Mouse (Mus musculus) liver, embryonic 16.5 days (tissue): Measurements from ENCODE around the gene Ube3b. TPM values are rescaled to one million over a fixed set of nuclear protein-coding genes. Genes with fewer than 3 reads are reported as not detected.

Source experiments
- ATAC-seq: fragments of 200-750 bp; cut with Nextera tagmentation; 2 replicates; pipeline ENCODE4 v1.8.0; 2017; ENCODE audit warnings: low read depth, mild to moderate bottlenecking, moderate number of reproducible peaks, moderate library complexity
- H3K27ac ChIP-seq: fragments of 300-500 bp; sonication (generic); 2 replicates; pipeline ENCODE4 v1.5.1; 2014; ENCODE audit warnings: mild to moderate bottlenecking, low read length
- H3K27me3 ChIP-seq: fragments of 300-500 bp; sonication (generic); 2 replicates; pipeline ENCODE4 v1.6.1; 2014; ENCODE audit warnings: low read depth, low read length, mixed read lengths; ENCODE audit not compliant: control insufficient read depth, insufficient read depth
- H3K36me3 ChIP-seq: fragments of 300-500 bp; sonication (generic); 2 replicates; pipeline ENCODE4 v1.6.1; 2014; ENCODE audit warnings: mild to moderate bottlenecking; ENCODE audit not compliant: control insufficient read depth, insufficient read depth
- H3K4me1 ChIP-seq: fragments of 300-500 bp; sonication (generic); 2 replicates; pipeline ENCODE4 v1.6.1; 2014; ENCODE audit warnings: low read depth, low read length, mixed read lengths; ENCODE audit not compliant: control insufficient read depth
- H3K4me2 ChIP-seq: fragments of 300-500 bp; sonication (generic); 2 replicates; pipeline ENCODE4 v1.6.1; 2014; ENCODE audit warnings: low read depth, low read length, mixed read lengths
- H3K4me3 ChIP-seq: fragments of 300-500 bp; sonication (generic); 2 replicates; pipeline ENCODE4 v1.5.1; 2014; ENCODE audit warnings: low read depth, mild to moderate bottlenecking, low read length
- H3K9ac ChIP-seq: fragments of 300-500 bp; sonication (generic); 2 replicates; pipeline ENCODE4 v1.6.1; 2014; ENCODE audit warnings: low read depth, low read length
- H3K9me3 ChIP-seq: fragments of 300-500 bp; sonication (generic); replicated peaks from 2 replicates; pipeline ENCODE4 v1.6.1; 2016; ENCODE audit warnings: low read length; ENCODE audit not compliant: control insufficient read depth
- WGBS: fragments of 180-500 bp; shearing (Covaris S2); extraction: QIAGEN DNeasy Blood & Tissue Kit; methylation state at CpG from one replicate; pipeline ENCODE4 v1.1.7; 2014; ENCODE audit not compliant: insufficient replicate concordance; 5-methylcytosine and 5-hydroxymethylcytosine counted together
- polyA plus RNA-seq: library from polyadenylated mRNA; unstranded; fragments of >200 nt; fragmentation: Nextera tagmentation; extraction: Ambion mirVana; gene quantifications from 2 replicates; pipeline ENCODE4 v1.2.1, GENCODE M21; 2015

The Ube3b gene
- polyA plus RNA-seq, 1 experiment from 2014 or later, result 21.2 TPM

- Histone ChIP-seq H3K36me3 (peaks cover 13% of the 10 kb centered on the region), H3K27me3 (no peaks in the 10 kb centered on the region), H3K4me1 (peaks cover 40% of the 10 kb centered on the region), H3K4me2 (peak overlapping the region; percentile 97), H3K9me3 (no peaks in the 10 kb centered on the region), H3K4me3 (peak overlapping the region; percentile 80), H3K27ac (peak overlapping the region; percentile 92), H3K9ac (peak overlapping the region; percentile 88)
- under 1% methylated on average over 18 of the region's 18 CpGs for WGBS
- peak; percentile 2 for ATAC-seq
Measured at GRCm38 (mm10) chr5:114381013-114381351, 575 bp downstream of the Ube3b start.

GRCm38 (mm10) chr5:114383184-114383904 lies 2.9 kb downstream of the Ube3b start:
- H3K4me1 ChIP-seq, result peaks cover 27% of the 10 kb centered on the region
- no peak for ATAC-seq
- H3K4me2 ChIP-seq, result no peak overlapping the region
- H3K27me3 ChIP-seq, result no peaks in the 10 kb centered on the region
- no peak overlapping the region for H3K4me3 ChIP-seq
- no peak overlapping the region for H3K27ac ChIP-seq
- H3K9me3 ChIP-seq, result no peaks in the 10 kb centered on the region
- H3K36me3 ChIP-seq, result peaks cover 35% of the 10 kb centered on the region
- no peak overlapping the region for H3K9ac ChIP-seq
- WGBS, result 62% methylated on average over 9 of the region's 9 CpGs

GRCm38 (mm10) chr5:114384448-114384847 lies 4.0 kb downstream of the Ube3b start:
- no peak for ATAC-seq
- H3K36me3 ChIP-seq, result peaks cover 45% of the 10 kb centered on the region

GRCm38 (mm10) chr5:114393169-114393568 lies 12.8 kb downstream of the Ube3b start:
- Histone ChIP-seq H3K27ac (no peak overlapping the region), H3K36me3 (peaks cover 39% of the 10 kb centered on the region), H3K27me3 (no peaks in the 10 kb centered on the region), H3K4me3 (no peak overlapping the region), H3K9ac (no peak overlapping the region), H3K4me2 (no peak overlapping the region), H3K4me1 (no peaks in the 10 kb centered on the region), H3K9me3 (no peaks in the 10 kb centered on the region)
- WGBS, result 78% methylated on average over 9 of the region's 9 CpGs
- ATAC-seq, result no peak

More at GRCm38 (mm10) chr5:114384448-114384847, 4.0 kb downstream of the Ube3b start:
- H3K9me3 ChIP-seq, result no peaks in the 10 kb centered on the region
- H3K4me2 ChIP-seq, result no peak overlapping the region
- 81% methylated on average over 8 of the region's 8 CpGs for WGBS
- H3K9ac ChIP-seq, result no peak overlapping the region
- H3K27ac ChIP-seq, result no peak overlapping the region
- H3K27me3 ChIP-seq, result no peaks in the 10 kb centered on the region
- no peak overlapping the region for H3K4me3 ChIP-seq
- H3K4me1 ChIP-seq, result peaks cover 16% of the 10 kb centered on the region

GRCm38 (mm10) chr5:114406592-114406991 lies 26.2 kb downstream of the Ube3b start:
- 90% methylated on average over 14 of the region's 14 CpGs for WGBS
- no peaks in the 10 kb centered on the region for H3K27me3 ChIP-seq
- H3K9me3 ChIP-seq, result no peaks in the 10 kb centered on the region
- H3K9ac ChIP-seq, result no peak overlapping the region
- no peak for ATAC-seq
- no peaks in the 10 kb centered on the region for H3K4me1 ChIP-seq
- no peak overlapping the region for H3K4me2 ChIP-seq
- H3K27ac ChIP-seq, result no peak overlapping the region
- H3K36me3 ChIP-seq, result peaks cover 75% of the 10 kb centered on the region
- no peak overlapping the region for H3K4me3 ChIP-seq

- 76% methylated on average over 10 of the region's 10 CpGs for WGBS
- Histone ChIP-seq H3K9ac (no peak overlapping the region), H3K27ac (no peak overlapping the region), H3K4me2 (no peak overlapping the region), H3K9me3 (no peaks in the 10 kb centered on the region), H3K27me3 (no peaks in the 10 kb centered on the region), H3K4me1 (no peaks in the 10 kb centered on the region), H3K36me3 (peaks cover 75% of the 10 kb centered on the region), H3K4me3 (no peak overlapping the region)
- no peak for ATAC-seq
Measured at GRCm38 (mm10) chr5:114407269-114407668, 26.9 kb downstream of the Ube3b start.

GRCm38 (mm10) chr5:114407810-114408209 lies 27.4 kb downstream of the Ube3b start:
- no peak overlapping the region for H3K4me3 ChIP-seq
- no peaks in the 10 kb centered on the region for H3K9me3 ChIP-seq
- WGBS, result 82% methylated on average over 9 of the region's 9 CpGs
- peaks cover 75% of the 10 kb centered on the region for H3K36me3 ChIP-seq
- no peak overlapping the region for H3K9ac ChIP-seq
- H3K4me1 ChIP-seq, result no peaks in the 10 kb centered on the region
- no peak for ATAC-seq
- H3K27ac ChIP-seq, result no peak overlapping the region
- no peak overlapping the region for H3K4me2 ChIP-seq
- H3K27me3 ChIP-seq, result no peaks in the 10 kb centered on the region

GRCm38 (mm10) chr5:114408846-114409245 lies 28.4 kb downstream of the Ube3b start:
- Histone ChIP-seq H3K27ac (no peak overlapping the region), H3K4me3 (no peak overlapping the region), H3K9ac (no peak overlapping the region), H3K4me2 (no peak overlapping the region), H3K27me3 (no peaks in the 10 kb centered on the region), H3K9me3 (no peaks in the 10 kb centered on the region), H3K4me1 (no peaks in the 10 kb centered on the region), H3K36me3 (peaks cover 67% of the 10 kb centered on the region)
- WGBS, result 86% methylated on average over 11 of the region's 11 CpGs
- ATAC-seq, result no peak

- no peak overlapping the region for H3K9ac ChIP-seq
- H3K4me2 ChIP-seq, result no peak overlapping the region
- H3K4me1 ChIP-seq, result no peaks in the 10 kb centered on the region
- no peaks in the 10 kb centered on the region for H3K9me3 ChIP-seq
- H3K27me3 ChIP-seq, result no peaks in the 10 kb centered on the region
- no peak overlapping the region for H3K4me3 ChIP-seq
- 89% methylated on average over 13 of the region's 13 CpGs for WGBS
- H3K27ac ChIP-seq, result no peak overlapping the region
- ATAC-seq, result no peak
- peaks cover 67% of the 10 kb centered on the region for H3K36me3 ChIP-seq
Measured at GRCm38 (mm10) chr5:114410429-114410828, 30.0 kb downstream of the Ube3b start.
